Mouse (Mus musculus): ENCODE measurements around the gene Eef1a2. TPM values are rescaled to one million over a fixed set of nuclear protein-coding genes. Genes with fewer than 3 reads are reported as not detected.

Gene Eef1a2
- not detected in 4 replicates for total RNA-seq (2023)

DNA sequence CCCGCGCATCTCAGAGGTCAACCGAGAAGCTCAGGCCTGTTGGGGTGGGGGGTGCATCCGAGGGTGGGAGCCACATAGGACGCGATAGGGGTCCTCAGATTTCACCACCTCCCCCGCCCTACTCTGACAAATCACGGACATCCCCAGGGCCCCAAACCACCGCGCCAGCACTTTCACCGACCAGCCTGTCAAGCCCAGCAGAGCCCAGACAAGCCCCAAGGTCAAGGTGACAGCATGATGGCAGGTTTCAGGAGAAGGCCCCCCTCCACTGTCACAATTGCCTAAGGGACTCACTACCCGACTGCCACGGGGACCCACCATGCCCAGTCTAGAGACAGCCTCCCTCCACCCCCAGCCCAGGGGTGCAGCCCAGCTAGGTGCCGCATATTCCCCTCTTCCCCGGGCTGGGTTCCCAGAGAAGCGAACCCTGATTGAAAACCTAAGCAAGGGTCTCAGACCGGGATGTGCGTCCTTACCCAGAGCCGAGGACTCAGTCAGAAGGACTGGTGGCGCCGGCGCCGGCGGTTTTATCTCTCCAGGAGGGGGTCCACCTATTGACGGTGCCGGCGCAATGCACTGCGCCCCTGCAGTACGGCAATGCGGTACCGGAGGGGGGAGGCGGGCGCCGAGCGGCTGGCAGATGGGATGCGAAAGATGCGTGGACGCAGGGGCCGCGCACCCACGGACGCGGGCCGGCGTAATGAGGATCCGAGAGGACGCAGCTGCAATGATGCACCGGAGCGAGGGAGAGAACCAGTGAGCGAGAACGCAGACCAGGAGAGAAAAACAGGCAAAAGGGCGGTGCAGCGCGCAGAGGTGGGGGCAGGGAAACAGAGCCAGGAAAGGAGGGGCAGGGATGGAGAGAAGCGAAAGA is at the start of gene Eef1a2:
Gene Eef1a2 (minus strand): TSS at position 767 of the 874 bp plus-strand sequence.

GRCm38 (mm10) chr2:181202422-181202821 is 45.6 kb upstream of the Eef1a2 start, which contains the start of gene Ptk6:
Ptk6 (minus strand) TSS chr2:181202789.

DNA sequence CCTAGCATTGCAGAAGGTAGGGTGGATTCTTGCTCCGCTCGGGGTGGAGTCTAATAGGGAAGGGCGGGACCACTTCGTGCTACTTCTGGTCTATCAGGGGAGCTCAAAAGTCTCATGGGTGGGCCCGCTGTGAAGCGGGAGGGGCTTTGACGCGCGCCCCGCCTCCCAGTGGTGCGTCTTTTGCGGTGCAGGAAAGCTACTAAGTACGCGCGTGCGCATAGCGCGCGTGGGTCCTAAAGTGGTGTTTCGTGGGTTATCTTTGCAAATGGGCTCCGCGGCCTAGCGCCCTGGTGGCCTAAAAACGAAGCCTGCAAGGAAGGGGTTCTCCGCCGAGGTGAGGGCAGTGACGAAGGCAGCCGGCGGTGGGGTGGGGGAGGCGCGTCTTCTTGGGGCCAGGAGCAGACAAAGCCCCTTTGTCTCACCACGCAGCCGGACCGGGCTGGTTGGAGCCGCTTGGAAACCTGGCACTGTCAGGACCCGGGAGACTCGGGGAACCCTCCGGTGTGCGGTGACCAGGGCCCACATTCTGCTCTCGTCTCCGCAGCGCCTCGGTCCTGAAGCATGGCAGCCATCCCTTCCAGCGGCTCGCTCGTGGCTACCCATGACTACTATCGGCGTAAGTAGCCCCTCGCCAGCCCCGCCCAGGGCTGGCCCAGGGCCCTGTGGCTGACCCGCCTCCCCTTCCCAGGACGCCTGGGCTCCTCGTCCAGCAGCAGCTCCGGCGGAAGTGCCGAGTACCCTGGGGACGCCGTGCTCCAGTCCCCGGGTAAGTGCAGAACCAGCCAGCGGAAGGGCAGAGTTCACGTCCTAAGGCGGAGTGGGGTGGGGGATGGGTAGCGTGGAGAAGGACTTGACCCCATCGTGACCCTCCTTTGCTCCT is 30.5 kb upstream of the Eef1a2 start, which contains the start of gene Ppdpf:
Gene Ppdpf (plus strand): TSS at position 127 of the 880 bp plus-strand sequence.

GRCm38 (mm10) chr2:181134591-181135445 is 22.0 kb downstream of the Eef1a2 start, which contains the start of gene Kcnq2:
Kcnq2 (minus strand) TSS chr2:181135300.

Other genes with a start within 250 kb of the Eef1a2 start
- 79.1 to 96.9 TPM (median 86.7 TPM) in 4 replicates for gene Ythdf1, start 236.1 kb downstream of the Eef1a2 start, total RNA-seq (2023)
- not detected in 4 replicates for gene Birc7, start 228.0 kb downstream of the Eef1a2 start, total RNA-seq (2023)
- gene Nkain4, start 202.3 kb downstream of the Eef1a2 start, total RNA-seq (2023) = not detected in 4 replicates
- gene Arfgap1, start 189.8 kb downstream of the Eef1a2 start, total RNA-seq (2023) = 69.0 to 94.6 TPM (median 78.9 TPM) in 4 replicates
- gene Col20a1, start 170.5 kb downstream of the Eef1a2 start, total RNA-seq (2023) = 1.8 to 3.8 TPM (median 3.3 TPM) in 4 replicates
- not detected in 4 replicates for gene Chrna4, start 113.5 kb downstream of the Eef1a2 start, total RNA-seq (2023)
- not detected in 4 replicates for gene Kcnq2, start 21.7 kb downstream of the Eef1a2 start, total RNA-seq (2023)
- 162 to 180 TPM (median 170 TPM) in 4 replicates for gene Ppdpf, start 30.2 kb upstream of the Eef1a2 start, total RNA-seq (2023)
- 0.21 to 0.72 TPM (median 0.36 TPM) in 4 replicates for gene Ptk6, start 45.8 kb upstream of the Eef1a2 start, total RNA-seq (2023)
- 3.1 to 5.0 TPM (median 4.4 TPM) in 4 replicates for gene Srms, start 56.2 kb upstream of the Eef1a2 start, total RNA-seq (2023)
- gene Fndc11, start 63.0 kb upstream of the Eef1a2 start, total RNA-seq (2023) = 0.49 to 1.2 TPM (median 0.50 TPM) in 3 of 4 replicates, not detected in the other
- gene Helz2, start 85.0 kb upstream of the Eef1a2 start, total RNA-seq (2023) = 342 to 369 TPM (median 351 TPM) in 4 replicates
- gene Gmeb2, start 131.0 kb upstream of the Eef1a2 start, total RNA-seq (2023) = 53.9 to 59.9 TPM (median 57.6 TPM) in 4 replicates
- not detected in 4 replicates for gene Stmn3, start 157.5 kb upstream of the Eef1a2 start, total RNA-seq (2023)
- gene Rtel1, start 162.7 kb upstream of the Eef1a2 start, total RNA-seq (2023) = 117 to 125 TPM (median 117 TPM) in 4 replicates
- 69.0 to 80.3 TPM (median 72.6 TPM) in 4 replicates for gene Zgpat, start 207.9 kb upstream of the Eef1a2 start, total RNA-seq (2023)
- 80.6 to 90.5 TPM (median 89.1 TPM) in 4 replicates for gene Arfrp1, start 208.4 kb upstream of the Eef1a2 start, total RNA-seq (2023)
- gene Lime1, start 223.1 kb upstream of the Eef1a2 start, total RNA-seq (2023) = 51.3 to 57.5 TPM (median 54.5 TPM) in 4 replicates